Mouse (Mus musculus) E14TG2a.4 (cell line): ENCODE measurements around the gene Cenpl.
A peak's percentile ranks its signal among the peaks of the same experiment; 100 is the strongest.
"Not testable (repeated sequence)": the region's sequence is repeated elsewhere in the genome, so short reads cannot be mapped to it uniquely, and the experiment has no call there.

Experiments used
- H3K27me3 ChIP-seq: 2 replicates; pipeline ENCODE4 v1.6.1; 2014; ENCODE audit warnings: low read length, control low read depth; ENCODE audit not compliant: insufficient read depth
- H3K36me3 ChIP-seq: 2 replicates; pipeline ENCODE4 v1.6.1; 2014; ENCODE audit warnings: low read length, control low read depth; ENCODE audit not compliant: insufficient read depth
- H3K4me1 ChIP-seq: replicated peaks from 2 replicates; pipeline ENCODE4 v1.6.1; 2014; ENCODE audit warnings: low read depth, low read length, control low read depth
- H3K4me3 ChIP-seq: replicated peaks from 2 replicates; pipeline ENCODE4 v1.5.1; 2014; ENCODE audit warnings: mild to moderate bottlenecking, low read length
- H3K9me3 ChIP-seq: 2 replicates; pipeline ENCODE4 v1.6.1; 2014; ENCODE audit warnings: low read length, control low read depth
- CTCF ChIP-seq: conservative IDR thresholded peaks from 2 replicates; pipeline ENCODE4 v1.5.1; 2014; ENCODE audit warnings: low read length
- NANOG ChIP-seq: IDR thresholded peaks from 2 replicates; pipeline ENCODE4 v1.6.1; 2014; ENCODE audit warnings: borderline replicate concordance, low read length, mixed read lengths
- POU5F1 ChIP-seq: IDR thresholded peaks from 2 replicates; pipeline ENCODE4 v1.6.1; 2014; ENCODE audit warnings: low read length, borderline replicate concordance

Cenpl gene

DNA sequence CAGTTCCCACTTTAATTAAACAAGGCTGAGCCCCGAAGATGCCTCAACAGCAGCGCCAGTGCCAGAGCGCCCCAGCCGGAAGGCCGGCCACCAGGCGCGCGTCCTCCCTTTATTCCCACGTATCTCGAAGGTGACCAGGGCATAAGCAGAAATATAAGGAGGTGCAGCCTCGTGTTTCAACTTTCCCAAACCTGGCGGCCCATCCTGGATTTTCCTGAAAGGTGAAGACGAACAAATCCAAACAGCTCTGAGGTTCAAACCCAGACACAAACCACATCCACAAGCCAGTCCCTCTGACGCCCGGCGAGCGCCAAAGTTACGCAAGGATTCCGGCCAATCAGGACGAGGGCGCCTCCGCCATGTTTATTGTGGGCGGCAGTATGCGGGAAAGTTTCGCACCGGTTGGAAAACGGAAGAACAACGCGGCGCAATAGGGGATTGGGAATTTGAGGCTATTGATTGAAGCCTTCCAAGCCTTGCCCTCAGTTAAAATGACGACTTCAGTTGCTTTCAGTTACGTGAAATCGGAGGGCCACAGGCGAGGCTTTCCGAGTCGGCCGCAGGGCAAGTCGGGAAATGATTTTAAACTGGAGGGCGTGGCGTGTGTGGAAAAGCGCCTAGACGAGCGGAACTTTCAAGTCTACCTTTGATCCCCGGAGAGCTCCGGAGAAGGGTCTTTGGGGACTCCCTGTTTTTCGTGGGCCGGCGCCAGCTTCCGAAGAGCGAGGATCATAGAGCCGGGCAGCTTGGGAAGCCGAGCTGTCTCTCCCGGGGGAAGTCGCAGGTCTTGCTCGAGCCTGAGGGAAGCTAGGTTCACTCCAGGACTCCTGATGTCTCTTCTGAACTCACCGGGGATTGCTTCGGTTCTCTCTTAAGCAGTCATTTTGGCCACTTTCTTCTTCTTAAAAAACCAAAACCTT, at the start of gene Cenpl, which contains the start of gene Dars2:
Gene Cenpl, plus strand, starts transcription at position 362 of the 920 bp plus-strand sequence.
Gene Dars2, minus strand, starts transcription at position 307 of the 920 bp plus-strand sequence.
- no peak for TF ChIP-seq CTCF
- no peak for TF ChIP-seq NANOG
- no peak for TF ChIP-seq POU5F1

DNA sequence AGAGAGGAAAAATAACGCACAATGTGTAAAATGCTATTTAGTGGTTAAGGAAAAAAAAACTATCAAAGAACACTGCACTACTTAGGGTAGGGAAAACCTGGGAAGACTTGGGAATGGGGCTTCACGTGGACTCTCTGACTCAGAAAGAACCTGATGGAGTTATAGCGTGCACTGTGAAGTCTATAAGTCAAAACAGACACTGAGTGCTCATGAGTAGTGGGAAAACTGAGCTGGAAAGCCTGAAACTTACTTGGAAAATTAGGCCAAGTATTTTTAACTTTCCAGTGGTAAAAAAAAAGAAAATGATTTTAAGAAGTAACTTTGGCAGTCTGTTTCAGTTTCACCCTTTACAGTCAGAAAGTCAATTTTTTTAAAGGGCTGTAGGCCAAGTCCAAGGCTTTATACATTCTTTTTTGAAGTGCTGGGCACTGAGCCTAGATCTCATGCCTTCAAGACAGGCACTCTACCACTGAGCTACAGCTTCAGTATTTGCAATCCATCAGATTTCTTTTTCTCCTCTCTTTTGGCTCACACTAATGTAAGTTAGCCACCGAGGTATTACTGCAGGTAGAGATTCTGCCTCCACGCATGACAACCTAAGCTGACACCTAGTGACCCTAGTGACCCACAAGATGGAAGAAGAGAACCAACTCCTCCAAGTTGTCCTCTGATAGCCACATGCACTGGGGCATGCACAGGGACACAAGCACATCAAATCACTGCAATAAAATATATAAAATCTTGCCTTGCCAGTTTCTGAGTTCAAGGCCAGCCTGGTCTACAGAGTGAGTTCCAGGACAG, 44.9 kb upstream of the Cenpl start:
- Histone ChIP-seq H3K36me3 (peaks cover 40% of the 10 kb centered on the region), H3K4me1 (peaks cover 10% of the 10 kb centered on the region), H3K4me3 (no peak overlapping the region), H3K9me3 (no peaks in the 10 kb centered on the region), H3K27me3 (no peaks in the 10 kb centered on the region)
- TF ChIP-seq CTCF (no peak), NANOG (no peak), POU5F1 (no peak)

More for the DNA sequence above, at the start of gene Cenpl, which contains the start of gene Dars2:
- peaks cover 29% of the 10 kb centered on the region for H3K4me1 ChIP-seq
- H3K4me3 ChIP-seq, result peak within 1 kb of the TSS; percentile 97
- no peaks in the 10 kb centered on the region for H3K9me3 ChIP-seq
- H3K27me3 ChIP-seq, result no peaks in the 10 kb centered on the region
- H3K36me3 ChIP-seq, result peaks cover 45% of the 10 kb centered on the region

DNA sequence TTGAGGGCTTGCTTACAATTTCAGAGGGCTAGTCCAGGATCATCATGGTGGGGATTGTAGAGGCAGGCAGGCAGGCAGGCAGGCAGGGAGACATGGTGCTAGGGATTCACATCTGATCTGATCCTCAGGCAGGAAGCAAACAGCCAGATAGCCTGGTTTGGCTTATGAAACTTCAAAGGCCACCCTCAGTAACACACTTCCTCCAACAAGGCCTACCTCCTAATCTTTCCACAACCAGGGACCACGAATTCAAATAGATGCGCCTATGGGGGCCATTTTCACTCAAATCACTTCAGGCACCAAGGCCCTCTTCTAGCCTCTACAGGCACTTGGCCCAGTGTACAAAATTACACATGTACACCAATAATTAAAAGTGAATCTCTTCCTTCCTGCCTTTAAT, 43.3 kb upstream of the Cenpl start:
- Histone ChIP-seq H3K4me3 (no peak overlapping the region), H3K9me3 (no peaks in the 10 kb centered on the region), H3K4me1 (peaks cover 17% of the 10 kb centered on the region), H3K27me3 (no peaks in the 10 kb centered on the region), H3K36me3 (peaks cover 55% of the 10 kb centered on the region)
- no peak for TF ChIP-seq CTCF
- TF ChIP-seq NANOG, result no peak
- no peak for TF ChIP-seq POU5F1

DNA sequence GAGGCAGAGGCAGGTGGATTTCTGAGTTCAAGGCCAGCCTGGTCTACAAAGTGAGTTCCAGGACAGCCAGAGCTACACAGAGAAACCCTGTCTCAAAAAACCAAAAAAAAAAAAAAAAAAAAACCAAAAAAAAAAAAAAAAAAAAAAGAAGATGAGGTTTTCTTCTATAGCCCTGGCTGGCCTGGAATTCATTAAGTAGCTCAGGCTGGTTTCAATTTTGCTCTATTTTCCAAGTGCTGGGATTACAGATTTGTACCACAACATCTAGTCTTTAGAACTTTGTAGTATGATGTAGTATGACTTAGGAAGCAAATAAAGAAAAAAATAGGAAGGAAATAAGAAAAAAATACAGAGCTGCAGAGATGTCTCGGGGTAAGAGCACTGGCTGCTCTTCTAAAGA, 42.1 kb upstream of the Cenpl start:
- Histone ChIP-seq H3K36me3 (peaks cover 60% of the 10 kb centered on the region), H3K4me1 (peaks cover 28% of the 10 kb centered on the region)
- not testable (repeated sequence) for H3K9me3 ChIP-seq, H3K4me3 ChIP-seq, H3K27me3 ChIP-seq

- peaks cover 33% of the 10 kb centered on the region for H3K4me1 ChIP-seq
- no peak overlapping the region for H3K4me3 ChIP-seq
- H3K36me3 ChIP-seq, result peaks cover 53% of the 10 kb centered on the region
- H3K27me3 ChIP-seq, result no peaks in the 10 kb centered on the region
- H3K9me3 ChIP-seq, result no peaks in the 10 kb centered on the region
- TF ChIP-seq NANOG, result no peak
- no peak for TF ChIP-seq POU5F1
- TF ChIP-seq CTCF, result no peak
Measured at GRCm38 (mm10) chr1:161030058-161030457, 40.5 kb upstream of the Cenpl start.

DNA sequence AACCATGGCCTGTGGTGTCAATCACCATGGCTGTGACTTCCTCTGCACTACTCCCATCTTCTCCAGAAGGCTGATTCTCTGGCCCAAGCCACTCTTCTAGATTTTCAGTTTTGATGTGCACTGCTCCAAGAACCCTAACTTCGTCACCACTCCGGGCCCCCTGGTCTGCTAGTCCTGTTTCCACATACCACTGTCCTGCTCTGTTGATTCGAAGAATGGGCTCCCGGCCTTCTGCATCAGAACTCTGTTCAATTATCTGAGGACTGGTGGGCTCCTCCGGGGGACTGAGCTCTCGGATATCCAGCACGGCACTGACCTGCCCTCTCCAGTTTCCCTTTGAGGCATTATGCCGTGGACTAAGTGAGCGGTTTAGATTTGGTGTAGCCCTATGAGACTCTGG, 38.6 kb upstream of the Cenpl start:
- H3K9me3 ChIP-seq, result no peaks in the 10 kb centered on the region
- peaks cover 33% of the 10 kb centered on the region for H3K4me1 ChIP-seq
- no peaks in the 10 kb centered on the region for H3K27me3 ChIP-seq
- H3K4me3 ChIP-seq, result no peak overlapping the region
- TF ChIP-seq NANOG (no peak), POU5F1 (no peak), CTCF (no peak)
- H3K36me3 ChIP-seq, result peaks cover 61% of the 10 kb centered on the region

- H3K4me3 ChIP-seq, result no peak overlapping the region
- no peak for TF ChIP-seq NANOG
- TF ChIP-seq POU5F1, result no peak
- no peak for TF ChIP-seq CTCF
- H3K4me1 ChIP-seq, result peaks cover 31% of the 10 kb centered on the region
- H3K9me3 ChIP-seq, result no peaks in the 10 kb centered on the region
- no peaks in the 10 kb centered on the region for H3K27me3 ChIP-seq
- peaks cover 62% of the 10 kb centered on the region for H3K36me3 ChIP-seq
Measured at GRCm38 (mm10) chr1:161032345-161032744, 38.2 kb upstream of the Cenpl start.

- Histone ChIP-seq H3K9me3 (no peaks in the 10 kb centered on the region), H3K4me1 (peaks cover 23% of the 10 kb centered on the region), H3K4me3 (peak overlapping the region; percentile 86), H3K36me3 (peaks cover 70% of the 10 kb centered on the region), H3K27me3 (no peaks in the 10 kb centered on the region)
- TF ChIP-seq CTCF (no peak), NANOG (no peak), POU5F1 (no peak)
Measured at GRCm38 (mm10) chr1:161033856-161034434, 36.6 kb upstream of the Cenpl start.
